ENCODE assay signal across 1 mouse cellular context in the genomic region with DNA sequence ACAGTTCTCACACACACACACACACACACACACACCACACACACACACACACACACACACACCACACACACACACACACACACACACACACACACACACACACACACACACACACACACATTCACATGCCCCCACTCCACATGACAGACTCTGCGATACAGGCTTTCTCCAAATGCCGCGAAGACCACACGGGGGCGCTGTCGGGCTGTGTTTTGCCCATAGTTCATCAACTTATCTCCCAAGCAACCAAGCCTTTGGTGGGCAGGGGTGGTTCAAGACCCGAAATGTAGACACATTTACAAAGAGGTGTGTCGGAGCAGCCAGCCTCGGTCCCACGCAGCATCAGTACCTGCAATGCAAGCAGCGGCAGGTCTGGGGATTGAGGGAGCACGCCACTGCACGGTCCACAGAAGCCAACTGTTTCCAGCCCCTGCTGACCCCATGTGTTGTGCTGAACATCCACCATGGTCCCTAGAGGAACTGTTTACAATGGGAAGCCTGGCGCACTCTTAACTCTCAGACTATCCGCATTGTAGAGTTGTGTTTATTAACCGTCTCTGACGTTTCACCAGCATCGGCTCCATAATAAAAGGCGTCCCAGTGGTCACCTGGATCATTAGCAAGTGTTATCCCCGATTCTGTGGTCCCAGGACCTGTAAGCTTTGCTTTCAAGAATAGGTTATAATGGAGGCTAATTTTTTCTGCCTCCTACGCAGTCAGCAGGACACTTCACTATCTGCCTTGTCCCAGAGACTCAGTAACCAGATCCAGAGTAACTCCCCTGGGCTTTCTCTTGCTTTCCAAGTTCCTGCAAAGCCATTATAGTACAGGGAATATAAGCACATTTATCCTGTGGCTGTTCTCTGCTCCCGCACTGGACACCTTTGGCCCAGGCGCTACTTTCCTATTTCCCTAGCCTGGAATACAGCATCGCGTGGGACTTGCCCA.
TF ChIP-seq lines count a peak whose summit lies in the region.

No protein-coding gene starts in this region.

TF ChIP-seq in ES-E14, 5 proteins besides CTCF, POLR2A, EP300 and RAD21:
- TF ChIP-seq ZC3H11A (IDR thresholded peaks at IDR 0.05; ENCODE audit: borderline replicate concordance, low read depth, low read length): peak; percentile 20; the same call in 1 of the 2 replicates
- TF ChIP-seq MAFK (IDR thresholded peaks at IDR 0.05; ENCODE audit: insufficient read depth, low read depth, low read length): no peak
- no peak for TF ChIP-seq HCFC1 (IDR thresholded peaks at IDR 0.05; ENCODE audit: borderline replicate concordance, insufficient read depth, low read length)
- no peak for TF ChIP-seq CHD2 (IDR thresholded peaks at IDR 0.05; ENCODE audit: low read depth, low read length)
